Mouse (Mus musculus) lung, postnatal 0 days (tissue): Measurements from ENCODE around the gene Slc37a1.

Experiments used
- CTCF ChIP-seq: IDR thresholded peaks from 2 replicates; pipeline ENCODE4 v1.5.1; 2016; ENCODE audit warnings: antibody characterized with exemption, mild to moderate bottlenecking
- EP300 ChIP-seq: IDR thresholded peaks from 2 replicates; pipeline ENCODE4 v1.6.1; 2016; ENCODE audit warnings: antibody characterized with exemption, mild to moderate bottlenecking, control low read depth

DNA sequence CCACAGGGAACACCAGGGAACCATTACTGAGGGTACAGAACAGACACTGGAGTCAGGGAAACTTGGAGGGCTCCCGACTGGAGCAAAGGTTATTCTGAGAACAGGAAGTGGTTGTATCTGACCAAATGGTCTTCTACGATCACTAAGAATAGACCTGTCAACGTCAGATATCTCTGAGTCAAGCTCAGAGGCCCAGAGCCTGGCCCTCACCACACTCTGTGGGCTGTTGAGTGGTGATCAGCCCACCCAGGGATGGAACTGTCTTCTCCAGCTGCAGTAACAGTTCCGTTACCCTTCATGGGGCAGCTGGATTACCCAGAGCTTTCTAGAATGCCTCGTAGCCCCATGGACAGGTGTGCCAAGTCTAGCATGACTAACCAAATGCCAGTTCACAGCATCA is 41.3 kb upstream of the Slc37a1 start:
- TF ChIP-seq CTCF = no peak
- TF ChIP-seq EP300 = no peak
